Mouse (Mus musculus) left cerebral cortex, adult 11 months (tissue): ENCODE results near the gene Hoxd8.

ENCODE experiments used
- DNase-seq: peaks from one replicate; pipeline ENCODE4 v3.0.0; 2022; ENCODE audit warnings: low spot score

Gene Hoxd8

GRCm38 (mm10) chr2:74699053-74699430 lies 5.4 kb upstream of the Hoxd8 start:
- no peak for DNase-seq

- no peak for DNase-seq
These were observed 4.5 kb upstream of the Hoxd8 start for GRCm38 (mm10) chr2:74699664-74700545.

- DNase-seq = no peak
These were observed 3.8 kb upstream of the Hoxd8 start for GRCm38 (mm10) chr2:74700546-74701112.

- peak; percentile 31 for DNase-seq
These were observed 2.2 kb upstream of the Hoxd8 start for GRCm38 (mm10) chr2:74701949-74702819.

- DNase-seq = no peak
These were observed 1.6 kb upstream of the Hoxd8 start for GRCm38 (mm10) chr2:74702820-74703219.

- DNase-seq = no peak
These were observed 1.1 kb upstream of the Hoxd8 start for GRCm38 (mm10) chr2:74703317-74703716.

- DNase-seq = no peak
These were observed 559 bp upstream of the Hoxd8 start for GRCm38 (mm10) chr2:74703720-74704392.

GRCm38 (mm10) chr2:74704999-74705466 lies 618 bp downstream of the Hoxd8 start:
- DNase-seq = no peak

- DNase-seq = no peak
These were observed 1.2 kb downstream of the Hoxd8 start for GRCm38 (mm10) chr2:74705467-74706089.

- DNase-seq = no peak
These were observed 2.1 kb downstream of the Hoxd8 start for GRCm38 (mm10) chr2:74706393-74706960.

GRCm38 (mm10) chr2:74707599-74707998 lies 3.2 kb downstream of the Hoxd8 start:
- no peak for DNase-seq

- DNase-seq = no peak
These were observed 4.3 kb downstream of the Hoxd8 start for GRCm38 (mm10) chr2:74708676-74709075.

GRCm38 (mm10) chr2:74709465-74710419 lies 5.3 kb downstream of the Hoxd8 start:
- no peak for DNase-seq

- DNase-seq = no peak
These were observed 6.6 kb downstream of the Hoxd8 start for GRCm38 (mm10) chr2:74710929-74711543.

- DNase-seq = no peak
These were observed 7.6 kb downstream of the Hoxd8 start, which contains the start of the genes Hoxd3 and Hoxd4 for GRCm38 (mm10) chr2:74711721-74712621. Gene Hoxd3, plus strand, starts transcription at chr2:74711927. Gene Hoxd4, plus strand, starts transcription at chr2:74711929.

GRCm38 (mm10) chr2:74713239-74714150 lies 9.1 kb downstream of the Hoxd8 start:
- DNase-seq = no peak

- no peak for DNase-seq
These were observed 9.9 kb downstream of the Hoxd8 start for GRCm38 (mm10) chr2:74714156-74714789.
